Mouse (Mus musculus): ENCODE measurements around the gene Tnfsf13b.

DNA sequence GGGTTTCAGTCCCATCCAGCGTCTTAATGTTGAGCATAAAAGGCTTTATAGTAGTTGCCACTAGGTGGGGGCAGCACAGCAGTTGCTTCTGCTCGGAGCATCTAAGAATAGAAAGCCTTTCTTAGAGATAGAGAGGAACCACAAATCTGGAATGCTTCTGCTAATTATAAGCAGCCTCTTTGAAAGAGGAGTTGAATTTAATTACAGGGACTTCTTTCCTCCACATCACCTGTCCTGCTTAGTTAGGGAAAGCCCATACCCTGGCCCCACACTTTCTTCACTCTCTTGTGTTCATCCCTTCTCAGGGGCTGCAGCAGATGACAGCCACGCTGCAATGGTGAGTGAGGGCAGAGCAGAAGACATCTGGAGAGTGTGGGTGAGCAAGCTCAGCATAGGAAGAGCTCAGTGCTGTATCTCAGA, 47.3 kb downstream of the Tnfsf13b start:
- TF ChIP-seq TAL1 (IDR thresholded peaks at IDR 0.05; ENCODE audit: low read length) (no peak), GATA1 (IDR thresholded peaks at IDR 0.05; ENCODE audit: low read length) (no peak)
